Mouse (Mus musculus) liver, adult 2 months (tissue): ENCODE data around the gene Cxcr5. TPM values are rescaled to one million over a fixed set of nuclear protein-coding genes. Genes with fewer than 3 reads are reported as not detected.

Source experiments
- DNase-seq: peaks from one replicate; pipeline ENCODE4 v3.0.0-alpha.2; 2011; ENCODE audit warnings: low read depth, low spot score; ENCODE audit errors: extremely low read depth
- H3K27ac ChIP-seq: fragments of 200-500 bp; replicated peaks from 2 replicates; pipeline ENCODE4 v1.5.1; 2012; ENCODE audit warnings: low read depth, mild to moderate bottlenecking, control low read depth, inconsistent platforms, low read length; ENCODE audit not compliant: insufficient read depth
- H3K27me3 ChIP-seq: fragments of 200-500 bp; 2 replicates; pipeline ENCODE4 v1.6.1; 2012; ENCODE audit warnings: mild to moderate bottlenecking, moderate library complexity, low read length, inconsistent platforms; ENCODE audit not compliant: control insufficient read depth, insufficient read depth
- H3K36me3 ChIP-seq: fragments of 200-500 bp; 2 replicates; pipeline ENCODE4 v1.6.1; 2012; ENCODE audit warnings: low read length, inconsistent platforms; ENCODE audit not compliant: control insufficient read depth, insufficient read depth
- H3K4me1 ChIP-seq: fragments of 200-500 bp; 2 replicates; pipeline ENCODE4 v1.6.1; 2011; ENCODE audit warnings: low read length; ENCODE audit not compliant: control insufficient read depth, insufficient read depth
- H3K4me3 ChIP-seq: fragments of 200-500 bp; 2 replicates; pipeline ENCODE4 v1.5.1; 2011; ENCODE audit warnings: low read depth, mild to moderate bottlenecking, control low read depth, low read length, moderate library complexity; ENCODE audit not compliant: insufficient read depth
- H3K79me2 ChIP-seq: fragments of 200-500 bp; 2 replicates; pipeline ENCODE4 v1.6.1; 2012; ENCODE audit warnings: inconsistent platforms, mild to moderate bottlenecking, low read length, moderate library complexity; ENCODE audit not compliant: control insufficient read depth, insufficient read depth
- H3K9ac ChIP-seq: fragments of 200-500 bp; 2 replicates; pipeline ENCODE4 v1.6.1; 2012; ENCODE audit warnings: low read depth, mild to moderate bottlenecking, control low read depth, inconsistent platforms, low read length
- CTCF ChIP-seq: fragments of 200-500 bp; IDR thresholded peaks from 2 replicates; pipeline ENCODE4 v1.5.1; 2011; ENCODE audit warnings: low read depth, low read length, control low read depth
- POLR2A ChIP-seq: fragments of 200-500 bp; IDR thresholded peaks from 2 replicates; pipeline ENCODE4 v1.6.1; 2011; ENCODE audit warnings: low read length, control low read depth; ENCODE audit not compliant: insufficient read depth; ENCODE audit errors: extremely low read depth
- WGBS: fragments of 180-500 bp; shearing (Covaris S2); methylation state at CpG from one replicate; pipeline ENCODE4 v1.1.7; 2018; 5-methylcytosine and 5-hydroxymethylcytosine counted together
- polyA plus RNA-seq: library from polyadenylated mRNA; depleted of rRNA; stranded (reverse); fragments of >200 nt; gene quantifications from 2 replicates; pipeline ENCODE4 v1.2.3, GENCODE M21; 2012
- total RNA-seq: library from RNA; depleted of rRNA; stranded (reverse); fragments of >200 nt; gene quantifications from 2 replicates; pipeline ENCODE4 v1.2.3, GENCODE M21; 2014

The Cxcr5 gene
- total and polyA plus RNA-seq, 2 experiments: 0.18 to 1.4 TPM

- Histone ChIP-seq H3K79me2 (peaks cover 12% of the 10 kb centered on the region; the same call in 1 of the 2 replicates), H3K9ac (peak overlapping the region; percentile 85), H3K27ac (peak overlapping the region; percentile 58), H3K4me3 (peak overlapping the region; percentile 75), H3K4me1 (peaks cover 6% of the 10 kb centered on the region), H3K36me3 (no peaks in the 10 kb centered on the region), H3K27me3 (no peaks in the 10 kb centered on the region)
- no peak for DNase-seq
- TF ChIP-seq POLR2A: no peak
- 0 out of 2 replicates have a peak, but pooled peaks have one; percentile 0 for TF ChIP-seq CTCF
- under 1% methylated on average over 29 of the region's 29 CpGs for WGBS
Measured at GRCm38 (mm10) chr9:44478959-44479605, 82.6 kb downstream of the Cxcr5 start.

DNA sequence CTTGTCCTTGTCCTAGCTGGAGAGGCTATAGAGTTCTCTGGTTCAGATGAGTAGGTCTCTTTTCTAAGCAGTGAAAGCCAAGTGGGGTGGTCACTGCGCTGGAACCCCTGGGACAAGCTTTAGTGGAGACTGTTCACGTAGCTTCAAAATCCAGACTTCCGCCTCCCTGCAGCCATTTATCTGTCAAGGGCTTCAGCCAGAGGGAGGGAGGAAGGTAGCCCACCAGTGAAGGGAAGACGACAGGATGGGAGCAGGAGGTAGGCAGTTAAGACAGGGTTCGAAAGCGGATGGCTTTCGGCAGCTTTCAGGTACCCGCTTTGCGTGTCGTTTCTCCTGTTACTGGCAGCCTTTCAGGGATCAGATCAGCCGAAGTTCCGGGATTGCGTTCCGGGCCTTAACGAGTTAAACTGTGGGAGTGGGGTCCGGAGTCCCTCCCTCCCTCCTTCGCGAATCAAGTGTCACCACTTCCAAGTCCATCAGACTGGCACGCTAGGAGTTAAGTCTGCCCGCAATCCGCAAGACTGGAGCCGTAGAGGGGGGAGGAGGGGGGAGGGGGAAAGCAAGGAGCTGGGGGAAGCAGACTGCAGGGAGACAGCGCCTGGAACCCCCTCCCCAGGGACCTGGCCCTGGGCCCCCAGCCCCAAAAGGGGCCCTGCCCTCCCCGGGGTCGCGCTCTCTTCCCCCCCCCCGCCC, 83.3 kb downstream of the Cxcr5 start:
- no peaks in the 10 kb centered on the region for H3K27me3 ChIP-seq

DNA sequence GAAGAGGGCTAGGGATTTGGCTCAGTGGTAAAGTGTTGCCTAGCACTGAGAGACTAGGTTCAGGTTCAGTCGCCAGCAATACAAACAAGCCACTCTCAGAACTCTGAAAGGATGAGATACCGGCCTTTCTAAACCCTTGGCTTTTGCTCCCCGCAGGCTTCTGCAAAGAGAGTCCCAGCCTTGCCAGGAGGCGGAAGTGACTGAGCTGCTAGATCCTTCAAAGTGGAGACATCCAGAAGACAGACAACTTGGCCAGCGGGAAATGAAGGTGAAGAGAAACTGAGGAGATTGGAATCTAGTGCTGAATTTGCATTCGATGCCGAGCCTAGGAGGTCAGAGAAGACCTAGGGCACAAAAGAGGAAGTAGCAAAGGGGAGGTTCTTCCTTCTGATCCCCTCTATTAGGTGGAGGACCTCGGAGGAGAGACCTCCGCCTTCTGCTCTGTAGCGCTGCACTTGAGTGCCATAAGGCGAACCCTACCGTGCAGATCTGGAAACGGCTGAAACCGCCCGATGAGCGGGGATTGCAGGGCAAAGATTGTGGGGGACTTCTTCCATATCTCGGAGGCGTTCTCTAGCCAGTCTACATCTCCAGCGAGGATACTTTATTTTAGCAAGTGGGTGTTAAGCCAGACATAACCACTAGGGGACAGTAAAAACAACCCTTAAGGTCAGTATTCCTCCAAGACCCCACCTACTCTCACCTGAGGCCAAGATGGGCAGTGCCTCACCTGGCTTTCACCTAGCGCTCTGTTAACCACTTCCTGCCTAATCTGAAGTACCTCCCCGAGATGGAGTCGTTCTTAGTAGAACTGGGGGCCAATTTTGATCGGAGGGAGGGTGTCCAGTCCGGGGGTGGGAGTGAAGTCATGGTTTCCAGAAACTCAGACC, 84.1 kb downstream of the Cxcr5 start:
- peak overlapping the region; percentile 75; the same call in 1 of the 2 replicates for H3K4me3 ChIP-seq
- H3K36me3 ChIP-seq: no peaks in the 10 kb centered on the region
- peaks cover 6% of the 10 kb centered on the region for H3K4me1 ChIP-seq
- no peaks in the 10 kb centered on the region for H3K27me3 ChIP-seq
- H3K79me2 ChIP-seq: 0 out of 2 replicates have a peak, but pooled peaks cover 3% of the 10 kb centered on the region
- no peak overlapping the region for H3K27ac ChIP-seq
- peak; percentile 68 for DNase-seq
- TF ChIP-seq CTCF (peak; percentile 63), POLR2A (no peak)
- no peak overlapping the region for H3K9ac ChIP-seq
- 15% methylated on average over 24 of the region's 24 CpGs for WGBS

More for the DNA sequence above, 83.3 kb downstream of the Cxcr5 start:
- H3K9ac ChIP-seq: peak overlapping the region; percentile 85
- DNase-seq: peak; percentile 30
- WGBS: 2% methylated on average over 24 of the region's 27 CpGs
- H3K4me3 ChIP-seq: peak overlapping the region; percentile 75
- H3K4me1 ChIP-seq: peaks cover 6% of the 10 kb centered on the region
- peaks cover 10% of the 10 kb centered on the region; the same call in 1 of the 2 replicates for H3K79me2 ChIP-seq
- no peaks in the 10 kb centered on the region for H3K36me3 ChIP-seq
- no peak for TF ChIP-seq CTCF
- no peak for TF ChIP-seq POLR2A
- no peak overlapping the region; the same call in 1 of the 2 replicates for H3K27ac ChIP-seq

DNA sequence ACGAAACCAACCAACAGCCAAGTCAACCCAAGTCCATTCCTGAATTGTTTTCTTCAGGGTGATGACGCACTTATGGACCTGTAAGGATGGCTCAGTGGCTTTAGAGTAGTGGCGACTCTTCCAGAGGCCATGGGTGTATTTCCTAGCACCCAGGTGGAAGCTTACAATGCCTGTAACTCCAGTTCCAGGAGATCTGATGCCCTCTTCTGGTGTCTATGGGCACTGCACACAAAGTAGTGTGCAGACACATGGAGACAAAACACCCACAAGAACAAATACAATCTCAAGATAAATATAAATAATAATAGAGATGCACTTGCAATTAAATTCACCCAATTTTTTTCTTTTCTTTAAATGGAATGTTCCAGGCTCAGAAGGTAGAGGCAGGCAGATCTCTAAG, 85.7 kb downstream of the Cxcr5 start:
- no peak for DNase-seq
- 99% methylated on average over 3 of the region's 3 CpGs for WGBS
- Histone ChIP-seq H3K4me3 (no peak overlapping the region), H3K4me1 (peaks cover 6% of the 10 kb centered on the region), H3K79me2 (no peaks in the 10 kb centered on the region), H3K27me3 (no peaks in the 10 kb centered on the region), H3K9ac (no peak overlapping the region), H3K27ac (no peak overlapping the region), H3K36me3 (no peaks in the 10 kb centered on the region)
- TF ChIP-seq CTCF: peak; percentile 15; the same call in 1 of the 2 replicates
- no peak for TF ChIP-seq POLR2A

DNA sequence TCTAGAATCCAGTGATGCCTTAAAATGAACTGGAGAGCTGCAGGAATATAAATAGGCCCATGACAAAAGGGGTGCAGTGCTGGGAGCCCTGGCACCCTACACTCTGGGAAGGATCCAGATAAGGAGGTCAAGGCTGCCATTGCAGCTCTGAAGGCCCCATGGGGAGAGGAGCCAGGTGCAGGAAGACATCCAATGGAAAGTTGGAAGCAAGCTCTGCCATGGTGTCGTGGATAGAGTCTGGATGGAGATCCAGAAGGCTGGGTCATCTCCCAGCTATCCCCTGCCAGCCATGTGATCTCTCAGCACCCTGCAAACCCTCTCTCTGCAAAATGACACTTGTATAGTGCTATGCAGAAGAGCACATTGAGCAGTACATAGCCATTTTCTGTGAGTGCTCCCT, 87.3 kb downstream of the Cxcr5 start:
- WGBS: 8% methylated on average over 1 of the region's 1 CpGs
- H3K79me2 ChIP-seq: no peaks in the 10 kb centered on the region

More for the DNA sequence above, 87.3 kb downstream of the Cxcr5 start:
- H3K27ac ChIP-seq: no peak overlapping the region
- H3K4me3 ChIP-seq: no peak overlapping the region
- H3K36me3 ChIP-seq: no peaks in the 10 kb centered on the region
- TF ChIP-seq POLR2A (no peak), CTCF (no peak)
- no peak for DNase-seq
- peaks cover 5% of the 10 kb centered on the region for H3K4me1 ChIP-seq
- H3K9ac ChIP-seq: no peak overlapping the region
- H3K27me3 ChIP-seq: no peaks in the 10 kb centered on the region
